Mouse (Mus musculus) left cerebral cortex, adult 9 months (tissue): ENCODE results near the gene Nans.

Source experiments
- DNase-seq, 2 experiments: peaks; one replicate each; pipeline ENCODE4 v3.0.0; 2022; ENCODE audit warnings: low spot score in 2 of 2

Nans gene

GRCm38 (mm10) chr4:46485696-46486417 is 3.2 kb upstream of the Nans start:
- peak in 1 of 2 experiments; percentile 46 for DNase-seq

GRCm38 (mm10) chr4:46487348-46487747 is 1.7 kb upstream of the Nans start:
- DNase-seq = peak in 1 of 2 experiments; percentile 50

- no peak for DNase-seq
These were observed 4.0 kb downstream of the Nans start for GRCm38 (mm10) chr4:46493071-46493470.

- no peak for DNase-seq
These were observed 6.5 kb downstream of the Nans start for GRCm38 (mm10) chr4:46495543-46495942.

GRCm38 (mm10) chr4:46497286-46497892 is 8.3 kb downstream of the Nans start:
- peak in 1 of 2 experiments; percentile 73 for DNase-seq

GRCm38 (mm10) chr4:46498511-46498910 is 9.5 kb downstream of the Nans start:
- no peak for DNase-seq

DNA sequence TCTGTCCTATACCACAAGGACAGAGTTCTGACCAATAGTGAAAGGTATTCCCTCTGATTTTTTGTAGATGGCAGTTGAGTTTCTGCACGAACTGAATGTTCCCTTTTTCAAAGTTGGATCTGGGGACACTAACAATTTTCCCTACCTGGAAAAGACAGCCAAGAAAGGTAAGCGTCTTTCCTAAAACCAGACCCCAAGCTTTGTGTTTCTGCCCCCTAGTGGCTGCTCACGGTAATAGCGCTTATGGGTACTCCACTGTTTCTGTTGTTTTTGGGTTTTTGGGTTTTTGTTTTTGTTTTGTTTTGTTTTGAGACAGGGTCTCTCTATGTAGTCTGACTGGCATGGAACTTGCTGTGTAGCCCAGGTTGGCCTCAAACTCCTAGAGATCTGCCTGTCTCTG is 9.9 kb downstream of the Nans start:
- peak in 1 of 2 experiments; percentile 34 for DNase-seq

GRCm38 (mm10) chr4:46502606-46503502 is 13.8 kb downstream of the Nans start:
- DNase-seq = no peak

DNA sequence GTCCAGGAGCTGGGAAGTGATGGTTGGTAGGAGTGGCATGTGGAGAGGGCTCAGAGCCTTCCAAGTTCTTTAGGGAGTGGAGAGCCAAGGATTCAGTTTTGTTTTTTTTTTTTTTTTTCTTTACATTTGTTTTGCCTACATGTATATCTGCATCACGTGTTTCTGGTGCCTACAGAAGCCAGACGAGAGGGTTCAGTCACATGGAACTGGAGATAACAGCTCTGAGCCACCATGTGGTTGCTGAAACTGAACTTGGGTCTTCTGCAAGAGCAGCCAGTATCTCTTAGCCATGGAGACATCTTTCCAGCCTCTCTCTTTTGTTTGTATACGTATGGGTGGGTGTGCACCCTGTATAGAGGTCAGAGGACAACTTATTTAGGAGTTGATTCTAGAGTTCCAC is 14.8 kb downstream of the Nans start:
- DNase-seq = no peak

DNA sequence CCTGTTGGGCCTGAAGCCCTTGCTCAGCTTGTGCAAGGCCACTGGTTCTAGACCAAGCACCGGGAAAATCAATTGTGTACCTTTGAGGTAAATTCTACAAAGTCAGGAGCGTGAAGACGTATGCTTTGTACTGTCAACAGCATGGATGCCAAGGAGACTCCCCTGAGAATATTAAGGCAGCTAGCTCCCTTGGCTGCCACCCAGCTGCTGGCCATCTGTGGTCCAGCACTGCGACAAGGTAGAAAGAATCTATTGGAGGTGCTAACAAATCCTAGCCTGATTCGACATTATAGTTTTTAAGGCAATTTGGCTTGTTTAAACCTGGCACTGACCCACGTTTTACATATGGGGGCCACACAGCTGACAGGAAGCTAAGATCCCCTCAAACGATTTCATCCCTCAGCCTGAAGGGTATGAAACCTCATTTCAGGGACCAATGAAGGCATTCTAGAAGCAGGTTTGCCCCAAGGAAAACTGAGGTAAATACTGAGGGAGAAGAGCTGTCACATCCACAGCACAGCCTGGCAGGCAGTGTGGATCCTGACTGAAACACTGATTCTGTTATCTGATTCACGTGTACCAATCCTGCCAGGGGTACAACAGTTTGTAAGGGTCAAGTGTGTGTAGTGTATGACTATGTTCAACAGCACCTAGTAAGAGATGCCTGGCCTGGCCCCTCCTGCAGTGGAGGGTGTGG is 16.5 kb downstream of the Nans start:
- DNase-seq = no peak

DNA sequence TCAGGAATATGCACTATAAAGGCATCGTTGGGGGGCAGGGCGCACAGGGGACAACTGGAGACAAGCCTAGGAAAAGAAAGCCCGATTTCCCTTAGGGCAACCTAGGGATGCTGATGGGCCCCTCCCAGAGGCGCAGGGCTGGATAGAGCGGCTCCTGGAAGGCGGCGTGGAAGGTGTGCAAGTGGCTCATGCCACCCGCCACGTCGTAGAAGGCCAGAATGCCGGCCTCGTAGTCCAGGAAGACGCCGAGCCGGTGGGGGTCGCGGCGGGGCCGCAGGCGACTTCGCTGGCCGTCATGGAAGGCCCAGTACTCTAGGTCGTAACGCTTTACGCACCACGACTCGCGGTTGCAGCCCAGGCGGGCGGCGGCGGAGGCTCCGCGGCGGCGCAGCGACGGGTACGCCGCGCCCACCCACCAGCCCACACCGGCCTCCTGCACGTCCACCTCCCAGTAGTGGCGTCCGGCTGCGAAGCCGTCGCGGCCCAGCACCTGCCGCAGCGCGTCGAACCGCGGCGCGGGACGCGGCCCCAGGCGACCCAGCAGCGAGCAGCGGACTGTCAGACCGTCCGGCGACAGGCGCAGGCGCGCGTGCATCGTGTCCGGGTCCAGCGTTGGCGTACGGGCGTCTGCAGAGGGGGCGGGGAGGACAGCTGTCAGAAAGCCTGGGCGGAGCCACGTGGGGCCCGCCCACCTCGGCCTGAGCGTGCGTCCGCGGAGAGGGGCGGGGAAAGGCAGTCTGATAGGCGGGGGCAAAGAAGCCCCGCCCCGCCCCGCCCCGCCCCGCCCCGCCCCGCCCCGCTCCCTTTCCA is 18.0 kb downstream of the Nans start:
- DNase-seq = peak; percentile 83 to 93

- peak in 1 of 2 experiments; percentile 75 for DNase-seq
These were observed 18.9 kb downstream of the Nans start for GRCm38 (mm10) chr4:46507736-46508460.

DNA sequence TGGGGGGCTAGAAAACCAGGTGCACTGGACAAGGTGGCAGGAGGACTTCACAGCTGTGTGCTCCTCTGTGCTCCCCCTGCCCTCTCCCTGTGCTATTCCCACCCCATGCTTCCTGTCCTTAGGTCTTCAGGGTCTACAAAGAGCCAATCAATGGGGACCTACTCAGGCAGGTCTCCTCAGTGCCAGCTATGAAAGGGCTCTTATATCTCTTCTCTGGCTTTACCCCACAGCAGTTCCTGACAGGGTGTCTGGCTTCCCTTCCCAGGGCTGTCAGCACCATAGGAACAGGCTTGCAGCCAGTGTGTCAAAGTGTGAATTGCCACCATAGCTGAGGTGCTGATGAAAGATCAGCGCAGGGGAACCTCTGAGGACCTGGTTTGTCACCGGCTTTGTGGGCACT is 31.4 kb downstream of the Nans start:
- no peak for DNase-seq

GRCm38 (mm10) chr4:46521457-46521856 is 32.4 kb downstream of the Nans start:
- no peak for DNase-seq

GRCm38 (mm10) chr4:46523324-46523723 is 34.3 kb downstream of the Nans start:
- no peak for DNase-seq

DNA sequence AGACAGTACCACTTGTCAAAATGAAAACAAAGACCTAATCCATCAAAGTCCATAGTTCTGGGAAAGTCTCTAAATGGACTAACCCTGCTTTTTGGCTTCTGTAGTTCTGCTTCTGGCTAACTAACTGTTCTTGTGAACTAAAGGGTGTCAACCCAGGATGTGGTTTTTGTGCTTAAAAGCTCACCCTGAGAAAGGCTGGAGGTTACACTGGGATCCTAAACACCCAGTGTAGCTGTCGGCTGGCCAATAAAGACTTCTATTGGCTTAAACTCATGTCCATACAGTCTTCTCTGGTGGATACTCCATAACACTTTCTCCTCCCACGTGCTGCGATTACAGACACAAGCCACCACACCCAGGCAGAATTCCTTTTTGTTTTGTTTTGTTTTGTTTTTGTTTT is 37.2 kb downstream of the Nans start:
- no peak for DNase-seq

GRCm38 (mm10) chr4:46526798-46527557 is 37.9 kb downstream of the Nans start:
- DNase-seq = no peak

DNA sequence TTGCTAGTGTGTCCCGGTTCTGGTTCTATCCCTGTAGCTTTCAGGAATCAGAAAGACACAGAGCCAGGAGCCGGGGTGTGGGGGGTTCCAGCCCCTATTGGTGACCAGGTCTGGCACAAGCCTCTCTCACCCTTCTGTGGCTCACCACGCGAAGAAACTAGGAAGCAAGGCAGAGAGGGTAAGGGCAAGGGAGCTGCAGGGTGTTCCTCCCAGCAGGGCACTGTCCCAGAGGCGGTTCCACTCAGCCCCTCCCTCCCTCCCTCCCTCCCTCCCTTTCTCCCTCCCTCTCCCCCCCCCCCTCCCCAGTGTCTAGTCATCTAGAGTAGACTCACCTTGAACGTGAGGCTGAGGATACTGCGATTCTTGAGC is 38.5 kb downstream of the Nans start:
- no peak for DNase-seq

- DNase-seq = no peak
These were observed 40.7 kb downstream of the Nans start for GRCm38 (mm10) chr4:46529722-46530121.

- DNase-seq = no peak
These were observed 43.5 kb downstream of the Nans start for GRCm38 (mm10) chr4:46532511-46532910.
